Mouse (Mus musculus) Patski (cell line): ENCODE data around the gene Gse1. TPM values are rescaled to one million over a fixed set of nuclear protein-coding genes. Genes with fewer than 3 reads are reported as not detected.

Experiments
- ATAC-seq: fragments of 100-300 bp; one replicate; pipeline ENCODE4 v1.8.0; 2021
- CTCF ChIA-PET: fragments of 350-600 bp; sonication (Branson Sonifier 250); formaldehyde crosslinking; loops from one replicate; lab custom pipeline; 2022; ENCODE audit warnings: inconsistent platforms; lab: Charles Lee
- POLR2A ChIA-PET: fragments of 350-600 bp; sonication (Branson Sonifier 250); formaldehyde crosslinking; loops from one replicate; lab custom pipeline; 2022; ENCODE audit warnings: antibody characterized with exemption, inconsistent platforms; lab: Charles Lee
- DNase-seq: peaks from one replicate; pipeline ENCODE4 v3.0.0-alpha.2; 2011; ENCODE audit warnings: low read depth, low spot score
- H3K27me3 ChIP-seq: fragments of 371-371 bp; one replicate; pipeline ENCODE4 v1.5.1; 2021
- CTCF ChIP-seq: fragments of 100-300 bp; IDR thresholded peaks from one replicate; pipeline ENCODE4 v1.5.1; 2021
- in situ Hi-C: fragments of 300-500 bp; cut with MboI; formaldehyde crosslinking; loops from 3 replicates; pipeline ENCODE4 v1.11.1; 2018; ENCODE audit warnings: low pct_unique_long_range_greater_than_20kb, mixed read lengths
- polyA plus RNA-seq: library from polyadenylated mRNA; unstranded; gene quantifications from one replicate; pipeline ENCODE4 v1.2.3, GENCODE M21; 2021

Gse1 gene
- polyA plus RNA-seq, 1 experiment from 2014 or later = 19.8 TPM

DNA sequence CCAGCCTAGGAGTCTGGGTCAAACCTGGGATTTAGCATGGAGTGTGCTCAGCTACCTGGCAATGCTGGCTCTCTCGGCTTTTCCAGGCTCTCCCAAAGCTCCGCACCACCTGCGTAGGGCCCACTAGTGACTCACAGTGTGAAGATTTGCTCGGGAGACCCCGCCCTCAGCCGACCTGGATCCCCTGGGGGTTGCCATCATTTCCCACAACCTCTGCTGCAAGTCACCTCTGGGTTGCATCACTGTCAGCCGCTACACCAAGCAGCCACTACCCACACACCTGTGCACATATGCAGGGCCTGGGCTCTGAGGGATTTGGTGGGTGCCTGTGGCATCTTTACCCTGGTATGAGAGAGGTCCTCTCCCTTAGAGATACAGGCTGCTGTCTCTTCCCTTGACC, 239.3 kb downstream of the Gse1 start:
- ATAC-seq (no peak), DNase-seq (no peak)
- POLR2A ChIA-PET = interaction anchor here (0.7 kb wide), 1 partner anchor 34 kb away, joined by 3 read pairs; no protein-coding TSS in a partner anchor
- no peaks in the 10 kb centered on the region for H3K27me3 ChIP-seq
- in situ Hi-C loops = no loop called here
- TF ChIP-seq CTCF = no peak
- CTCF ChIA-PET = no interaction called here

DNA sequence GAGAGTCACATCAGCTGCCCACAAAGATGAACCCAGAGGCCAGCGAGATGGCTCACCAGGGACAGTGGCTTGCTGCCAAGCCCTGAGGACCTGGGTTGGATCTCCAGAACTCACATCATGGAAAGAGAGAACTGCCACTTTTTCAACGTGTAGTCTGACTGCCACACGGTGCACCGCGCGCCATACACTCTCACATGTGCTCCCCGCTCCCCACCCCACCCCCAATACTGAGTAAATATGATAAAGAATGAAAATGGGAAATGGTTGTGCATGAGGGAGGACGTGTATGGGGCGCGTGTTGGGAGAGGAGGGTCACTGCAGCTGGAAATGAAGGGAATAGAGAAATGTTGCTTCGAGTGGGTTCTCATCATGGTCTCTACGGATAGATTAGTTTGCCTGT, 241.9 kb downstream of the Gse1 start:
- ATAC-seq = no peak
- TF ChIP-seq CTCF = no peak

DNA sequence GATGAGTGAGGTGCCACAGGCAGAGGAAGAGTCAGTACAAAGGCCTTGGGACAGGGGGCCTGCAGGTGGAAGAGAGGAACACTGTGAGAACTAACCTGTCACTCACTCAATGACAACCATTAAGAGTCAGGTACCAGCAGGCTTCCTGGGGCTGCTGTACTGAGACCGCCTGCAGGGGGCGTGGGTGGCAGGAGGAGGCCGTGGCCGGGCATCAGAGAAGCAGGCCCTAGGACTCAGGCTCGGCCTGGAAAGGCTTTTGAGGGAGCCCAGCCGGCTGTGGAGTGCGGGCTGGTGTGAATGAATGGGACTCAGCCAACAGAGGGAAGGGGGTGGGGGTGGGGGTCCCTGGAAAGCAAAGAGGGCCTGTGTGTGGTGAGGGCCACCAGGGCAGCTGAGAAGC, 242.9 kb downstream of the Gse1 start:
- DNase-seq = no peak
- POLR2A ChIA-PET = no interaction called here
- TF ChIP-seq CTCF = no peak
- in situ Hi-C loops = no loop called here
- H3K27me3 ChIP-seq = no peaks in the 10 kb centered on the region
- CTCF ChIA-PET = interaction anchor here (1.1 to 1.5 kb wide), 4 partner anchors 9 to 163 kb away, joined by 3 to 5 read pairs (median 3); no protein-coding TSS in a partner anchor
- ATAC-seq = no peak

More for the DNA sequence above, 241.9 kb downstream of the Gse1 start:
- DNase-seq = no peak
- ChIA-PET CTCF (interaction anchor here (1.5 kb wide), 1 partner anchor 162 kb away, joined by 3 read pairs; no protein-coding TSS in a partner anchor), POLR2A (no interaction called here)
- in situ Hi-C loops = no loop called here
- no peaks in the 10 kb centered on the region for H3K27me3 ChIP-seq

DNA sequence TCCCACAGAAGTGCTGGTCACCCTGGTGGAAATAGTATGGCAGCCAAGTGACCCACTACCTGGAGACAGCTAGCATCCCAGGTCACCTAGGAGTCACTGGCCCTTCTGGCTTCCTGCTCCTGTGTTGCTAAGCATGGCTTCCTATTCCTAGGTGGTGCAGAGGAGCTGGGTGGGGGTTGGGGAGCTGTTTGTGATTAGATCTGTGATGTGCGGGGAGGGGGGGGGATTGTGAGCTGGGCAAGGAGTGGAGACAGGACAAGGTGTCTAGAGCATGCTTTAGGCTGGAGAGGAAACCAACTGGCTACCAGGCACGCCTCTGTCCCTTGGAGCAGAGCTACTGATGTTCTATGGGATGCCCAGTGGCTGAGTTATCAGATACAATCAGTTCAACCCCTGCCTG, 243.5 kb downstream of the Gse1 start:
- no peak for ATAC-seq
- in situ Hi-C loops = no loop called here
- ChIA-PET POLR2A (no interaction called here), CTCF (interaction anchor here (1.1 to 1.3 kb wide), 3 partner anchors 10 to 63 kb away, joined by 3 to 5 read pairs (median 3); no protein-coding TSS in a partner anchor)
- no peak for TF ChIP-seq CTCF
- no peak for DNase-seq
- H3K27me3 ChIP-seq = no peaks in the 10 kb centered on the region

DNA sequence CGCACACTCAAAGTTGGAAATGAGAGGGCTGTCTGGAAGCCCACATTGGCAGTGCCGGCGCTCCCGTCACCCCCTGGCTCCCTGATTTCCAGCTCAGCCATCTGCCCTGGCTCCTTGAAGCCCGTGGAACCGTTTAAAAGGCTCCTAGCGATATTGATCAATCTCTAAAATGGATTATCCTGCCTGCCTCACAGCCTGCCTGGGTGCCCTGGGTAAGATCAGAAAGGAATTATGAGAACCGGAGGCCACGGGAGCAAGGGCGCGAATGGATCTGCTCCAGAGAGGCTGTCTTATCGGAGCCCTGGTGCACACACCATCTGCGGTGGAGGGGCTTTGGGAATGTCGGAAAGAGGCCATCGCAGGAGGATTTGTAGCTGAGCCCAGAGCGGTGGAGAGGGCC, 244.0 kb downstream of the Gse1 start:
- ATAC-seq = no peak
- DNase-seq = no peak
- ChIA-PET CTCF (interaction anchor here (1.1 to 1.3 kb wide), 3 partner anchors 11 to 63 kb away, joined by 3 to 5 read pairs (median 3); no protein-coding TSS in a partner anchor), POLR2A (no interaction called here)
- TF ChIP-seq CTCF = no peak
- H3K27me3 ChIP-seq = no peaks in the 10 kb centered on the region
- in situ Hi-C loops = no loop called here

DNA sequence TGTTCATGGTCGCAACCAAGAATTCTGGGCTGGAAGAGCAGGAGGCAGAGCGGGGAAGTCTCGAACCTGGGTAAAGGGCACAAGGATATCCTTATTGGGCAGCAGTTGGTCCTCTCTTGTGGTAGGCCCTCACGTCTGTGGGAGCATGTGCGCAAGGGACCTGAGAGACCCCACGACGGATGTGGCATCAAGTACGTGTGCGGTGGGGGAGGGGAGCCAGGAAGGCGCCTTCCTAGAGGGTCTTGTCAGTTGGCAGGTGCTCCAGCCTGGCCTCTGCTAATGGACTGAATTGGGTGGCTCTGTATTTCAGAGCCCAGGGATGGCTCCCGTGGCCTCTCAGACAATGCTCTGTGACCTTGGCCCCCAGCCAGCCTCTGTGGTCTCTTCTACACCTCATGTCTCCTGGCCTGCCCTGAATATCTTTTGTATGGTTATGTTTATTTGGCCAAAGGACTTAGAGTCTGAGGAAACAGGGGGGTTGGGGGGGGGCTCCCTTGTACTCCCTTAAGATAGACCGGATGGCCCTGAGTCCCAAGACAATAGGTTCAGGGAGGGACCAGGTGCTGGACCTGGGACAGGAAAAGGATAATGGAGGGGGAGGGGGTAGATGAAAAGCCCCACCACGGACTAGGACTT, 245.6 kb downstream of the Gse1 start:
- no peak for ATAC-seq
- no peak for TF ChIP-seq CTCF
- in situ Hi-C loops = no loop called here
- no peaks in the 10 kb centered on the region for H3K27me3 ChIP-seq
- POLR2A ChIA-PET = no interaction called here
- DNase-seq = no peak
- CTCF ChIA-PET = no interaction called here

DNA sequence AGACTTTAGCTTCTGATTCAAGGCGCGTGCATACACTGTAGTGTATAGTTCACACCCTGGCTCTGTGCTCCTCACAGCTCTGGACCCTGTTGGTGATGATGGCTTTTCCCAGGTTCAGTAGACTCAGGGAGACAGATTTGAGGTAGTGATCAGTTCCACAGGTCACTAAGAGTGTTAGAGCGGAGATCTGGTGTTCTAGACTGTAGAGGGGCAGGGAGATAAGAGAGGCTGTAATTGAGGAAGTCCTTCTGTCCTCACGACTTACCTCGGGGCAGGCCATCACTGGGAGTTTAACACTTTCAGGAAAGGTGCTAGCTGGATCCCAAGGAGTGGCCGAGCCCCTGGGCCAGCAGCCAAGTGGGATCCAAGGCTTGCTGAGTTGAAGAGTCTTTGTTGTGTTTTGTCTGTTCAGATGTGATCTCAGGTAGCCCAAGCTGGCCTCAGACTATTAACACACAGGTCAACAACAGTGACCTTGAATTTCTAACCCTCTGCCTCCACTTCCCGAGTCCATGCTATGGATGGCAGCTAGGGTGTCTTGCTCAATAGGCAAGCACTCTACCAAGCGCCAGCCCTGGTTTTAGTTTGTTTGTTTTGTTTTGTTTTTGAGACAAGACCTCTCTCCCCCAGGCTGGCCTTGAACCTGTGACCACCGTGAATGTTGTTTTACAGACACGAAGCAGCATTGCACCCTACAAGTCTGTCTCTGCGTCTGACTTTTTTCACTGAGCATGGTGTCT, 246.4 kb downstream of the Gse1 start:
- POLR2A ChIA-PET = no interaction called here
- H3K27me3 ChIP-seq = no peaks in the 10 kb centered on the region
- CTCF ChIA-PET = no interaction called here
- no peak for ATAC-seq
- TF ChIP-seq CTCF = no peak
- DNase-seq = no peak
- in situ Hi-C loops = no loop called here

DNA sequence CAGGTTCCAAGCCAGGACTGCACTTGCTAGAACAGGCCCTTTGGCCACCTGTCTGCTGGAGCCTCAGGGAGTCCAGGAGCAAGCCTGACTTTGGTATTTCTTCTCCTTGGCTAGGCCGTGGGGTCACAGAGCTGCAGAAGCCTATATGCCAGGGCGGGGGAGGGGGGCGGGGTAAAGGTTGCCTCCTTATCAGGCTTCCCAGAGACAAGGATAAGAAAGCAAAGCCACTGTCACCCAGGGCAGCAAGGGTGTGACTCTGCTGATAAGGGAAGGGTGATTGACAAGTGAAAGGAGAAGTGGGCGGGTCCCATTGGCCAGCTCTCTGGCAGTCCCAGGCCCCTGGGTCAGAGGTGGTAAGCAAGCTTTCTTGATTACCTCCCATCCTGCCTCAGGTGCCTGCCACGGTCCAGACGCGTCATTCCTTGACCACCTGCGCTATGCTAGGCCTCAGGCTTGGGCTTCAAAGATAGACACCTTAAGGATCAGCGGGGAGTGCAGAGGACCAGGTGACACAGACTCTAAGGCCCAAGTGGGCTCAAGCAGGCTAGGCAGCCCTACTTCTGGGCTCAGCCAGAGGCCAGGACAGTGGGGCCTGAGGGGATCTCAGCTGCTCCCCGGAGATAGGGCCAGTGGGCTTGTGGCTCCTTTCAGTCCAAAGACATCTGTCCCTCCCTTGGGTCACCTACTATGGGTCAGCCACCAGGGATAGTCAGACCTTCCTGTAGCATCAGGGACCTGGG, 247.4 kb downstream of the Gse1 start:
- ChIA-PET POLR2A (no interaction called here), CTCF (no interaction called here)
- TF ChIP-seq CTCF = no peak
- H3K27me3 ChIP-seq = no peaks in the 10 kb centered on the region
- ATAC-seq = no peak
- no peak for DNase-seq
- in situ Hi-C loops = no loop called here

DNA sequence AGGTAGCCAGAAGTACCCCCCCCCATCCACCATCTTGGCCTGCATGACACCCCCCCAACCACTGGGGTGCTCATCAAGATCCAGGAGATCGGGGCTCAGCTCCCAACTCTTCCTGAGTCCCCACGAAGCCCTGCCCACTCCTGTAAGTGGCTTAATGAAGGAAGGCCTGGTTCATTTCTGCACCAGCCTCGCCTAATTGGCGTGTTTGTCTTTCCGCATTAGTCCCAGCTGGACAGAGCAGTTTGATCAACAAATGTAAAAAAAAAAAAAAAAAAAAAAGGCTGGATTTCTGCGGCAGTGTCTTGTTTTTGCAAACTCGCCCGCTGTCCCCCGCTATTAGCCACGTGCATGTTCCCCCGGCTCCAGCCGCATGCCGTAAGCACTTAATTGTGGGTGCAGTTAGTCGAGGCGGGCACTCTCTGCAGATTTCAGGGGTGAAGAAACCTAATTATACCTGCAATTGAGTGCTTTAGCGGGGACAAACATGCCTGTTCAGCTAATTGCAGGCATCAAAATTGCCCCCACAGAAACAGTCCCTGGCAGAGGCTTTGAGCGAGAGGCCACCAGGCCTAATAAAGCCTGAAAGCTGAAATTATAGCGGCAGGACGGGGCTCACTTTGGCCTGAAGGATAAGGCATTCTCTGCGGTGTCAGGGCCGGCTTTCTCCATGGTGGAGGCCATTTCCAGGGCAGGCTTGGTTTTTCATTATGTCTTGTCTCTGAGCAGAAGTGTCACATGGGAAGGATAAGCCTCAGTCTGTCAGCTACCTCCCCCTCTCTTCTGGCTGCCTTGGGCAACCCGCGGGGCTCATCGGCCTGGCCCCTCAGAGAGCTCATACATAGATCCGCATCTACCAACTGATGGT, 248.7 kb downstream of the Gse1 start:
- no peak for DNase-seq
- no peak for TF ChIP-seq CTCF
- no peaks in the 10 kb centered on the region for H3K27me3 ChIP-seq
- CTCF ChIA-PET = no interaction called here
- in situ Hi-C loops = no loop called here
- POLR2A ChIA-PET = no interaction called here
- ATAC-seq = no peak

DNA sequence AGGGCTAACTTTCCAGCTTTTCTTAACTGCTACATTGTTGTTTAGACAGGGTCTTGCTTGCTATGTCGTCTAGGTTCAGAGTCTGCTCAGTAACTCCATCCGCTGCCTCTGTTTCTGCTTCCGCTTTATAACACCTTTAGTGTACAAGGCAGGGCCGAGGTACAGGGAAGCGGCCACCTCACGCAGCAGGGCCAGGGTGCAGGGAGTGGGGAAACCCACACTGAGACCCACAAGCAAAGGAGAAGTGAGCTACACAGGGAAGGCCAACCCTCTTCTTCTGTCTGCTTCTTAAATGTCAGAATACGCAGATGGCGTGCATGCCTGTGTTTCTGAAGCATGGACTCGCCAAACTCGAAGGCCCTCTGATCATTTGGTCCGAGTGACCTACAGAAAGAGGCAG, 250.5 kb downstream of the Gse1 start:
- in situ Hi-C loops = no loop called here
- H3K27me3 ChIP-seq = no peaks in the 10 kb centered on the region

More for the DNA sequence above, 250.5 kb downstream of the Gse1 start:
- DNase-seq (no peak), ATAC-seq (no peak)
- TF ChIP-seq CTCF = no peak
- CTCF ChIA-PET = no interaction called here
- POLR2A ChIA-PET = no interaction called here
